Mouse (Mus musculus): ENCODE data around the gene Prkcb.

GRCm38 (mm10) chr7:122512430-122512966 lies 223.9 kb downstream of the Prkcb start:
- TF ChIP-seq EP300 (IDR thresholded peaks at IDR 0.05; ENCODE audit: insufficient read depth, low read depth, low read length), result no peak
- no peak for TF ChIP-seq CTCF (IDR thresholded peaks at IDR 0.05; ENCODE audit: low read depth, low read length)
- TF ChIP-seq POLR2A (IDR thresholded peaks at IDR 0.05; ENCODE audit: insufficient read depth, low read length), result no peak
